Mouse (Mus musculus): ENCODE results near the gene Slc39a5. TPM values are rescaled to one million over a fixed set of nuclear protein-coding genes. Genes with fewer than 3 reads are reported as not detected.
A peak's percentile ranks its signal among the peaks of the same experiment; 100 is the strongest.

Slc39a5 gene
- polyA plus RNA-seq, 1 experiment from 2014 or later, result 0.21 TPM

DNA sequence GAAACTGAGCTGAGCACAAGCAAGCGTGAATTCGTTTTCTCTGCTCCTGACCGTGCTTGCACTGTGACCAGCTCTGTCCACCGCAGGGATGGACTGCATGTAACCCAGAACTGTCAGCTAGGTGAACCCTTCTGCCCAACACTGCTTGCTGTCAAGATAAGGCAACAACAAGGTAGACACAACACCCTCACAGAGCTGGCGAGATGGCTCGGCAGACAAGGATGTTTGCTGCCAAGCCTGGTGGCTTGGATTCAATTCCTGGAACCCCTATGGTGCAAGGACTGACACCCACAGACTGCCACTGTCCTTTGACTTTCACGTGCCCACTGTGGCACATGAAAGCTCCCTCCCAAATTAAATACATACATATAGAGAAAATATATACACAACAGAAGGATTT lies 2.9 kb upstream of the Slc39a5 start:
- no peak for DNase-seq (ENCODE audit: low spot score)
- H3K27ac ChIP-seq, result no peak overlapping the region
- no peaks in the 10 kb centered on the region for H3K27me3 ChIP-seq (ENCODE audit: low read depth, poor library complexity, severe bottlenecking)
- H3K4me1 ChIP-seq, result peaks cover 27% of the 10 kb centered on the region
- H3K4me3 ChIP-seq, result no peak overlapping the region
- 92% methylated on average over 7 of the region's 7 CpGs for WGBS
- peaks cover 45% of the 10 kb centered on the region for H3K36me3 ChIP-seq
- no peaks in the 10 kb centered on the region for H3K9me3 ChIP-seq (replicated peaks)

DNA sequence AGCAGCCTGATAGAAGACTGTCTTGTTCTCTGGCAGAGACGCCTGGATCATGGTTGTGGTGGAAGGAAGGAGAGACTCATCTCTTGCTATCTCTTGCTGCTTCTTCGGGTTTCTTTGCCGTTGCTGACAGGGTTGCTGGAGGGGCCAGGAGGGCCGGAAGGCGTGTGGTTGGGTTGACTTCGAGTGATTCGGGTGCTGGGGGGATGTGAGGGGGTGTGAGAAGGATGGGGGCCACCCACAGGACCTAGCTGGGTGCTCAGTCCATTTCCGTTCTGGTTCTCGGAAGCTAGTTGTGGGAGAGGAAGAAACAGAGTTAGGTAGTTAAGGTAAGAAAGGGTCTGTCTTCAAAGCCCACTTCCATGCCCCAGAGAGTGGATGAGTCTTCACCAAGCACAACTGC lies 609 bp upstream of the Slc39a5 start:
- H3K27me3 ChIP-seq (ENCODE audit: low read depth, poor library complexity, severe bottlenecking), result no peaks in the 10 kb centered on the region
- WGBS, result 81% methylated on average over 9 of the region's 9 CpGs
- peaks cover 20% of the 10 kb centered on the region for H3K4me1 ChIP-seq
- H3K9me3 ChIP-seq (replicated peaks), result no peaks in the 10 kb centered on the region
- no peak for DNase-seq (ENCODE audit: low spot score)
- no peak overlapping the region for H3K4me3 ChIP-seq
- H3K27ac ChIP-seq, result no peak overlapping the region
- peaks cover 44% of the 10 kb centered on the region for H3K36me3 ChIP-seq

- H3K36me3 ChIP-seq, result peaks cover 44% of the 10 kb centered on the region
- H3K4me1 ChIP-seq, result peaks cover 24% of the 10 kb centered on the region
- H3K4me3 ChIP-seq, result no peak overlapping the region
- 23% methylated on average over 5 of the region's 5 CpGs for WGBS
- no peaks in the 10 kb centered on the region for H3K27me3 ChIP-seq (ENCODE audit: low read depth, poor library complexity, severe bottlenecking)
- DNase-seq (ENCODE audit: low spot score), result no peak
- H3K27ac ChIP-seq, result no peak overlapping the region
- no peaks in the 10 kb centered on the region for H3K9me3 ChIP-seq (replicated peaks)
Observed at GRCm38 (mm10) chr10:128400338-128400737, 691 bp downstream of the Slc39a5 start.

DNA sequence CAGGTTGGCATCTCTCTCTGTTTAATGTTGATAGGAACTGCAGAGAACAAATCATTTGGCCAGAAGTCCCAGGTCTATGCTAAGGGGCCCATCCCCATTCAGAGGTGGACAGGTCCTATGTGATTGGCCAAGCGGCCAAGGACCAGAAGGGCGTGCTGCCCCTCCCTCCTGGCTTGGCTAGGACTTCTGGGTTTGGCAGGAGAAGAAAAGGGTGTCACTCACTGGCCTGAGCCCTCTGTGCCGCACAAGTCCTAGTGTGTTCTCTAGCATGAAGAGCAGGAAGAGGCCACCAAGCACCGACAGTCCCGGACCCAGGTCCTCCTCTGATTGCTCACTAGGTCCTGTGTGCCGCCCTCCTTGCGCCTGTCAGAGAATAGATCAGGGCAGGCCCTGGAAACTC lies 3.6 kb downstream of the Slc39a5 start:
- Histone ChIP-seq H3K27me3 (ENCODE audit: low read depth, poor library complexity, severe bottlenecking) (no peaks in the 10 kb centered on the region), H3K27ac (no peak overlapping the region), H3K4me3 (0 out of 2 replicates have a peak overlapping the region, but pooled peaks have one; percentile 18), H3K4me1 (peaks cover 38% of the 10 kb centered on the region), H3K36me3 (peaks cover 65% of the 10 kb centered on the region), H3K9me3 (replicated peaks) (no peaks in the 10 kb centered on the region)
- WGBS, result 62% methylated on average over 7 of the region's 7 CpGs
- DNase-seq (ENCODE audit: low spot score), result no peak

- H3K4me1 ChIP-seq, result peaks cover 38% of the 10 kb centered on the region
- no peak overlapping the region for H3K27ac ChIP-seq
- H3K4me3 ChIP-seq, result no peak overlapping the region
- H3K27me3 ChIP-seq (ENCODE audit: low read depth, poor library complexity, severe bottlenecking), result no peaks in the 10 kb centered on the region
- DNase-seq (ENCODE audit: low spot score), result no peak
- no peaks in the 10 kb centered on the region for H3K9me3 ChIP-seq (replicated peaks)
- peaks cover 71% of the 10 kb centered on the region for H3K36me3 ChIP-seq
- 71% methylated on average over 10 of the region's 10 CpGs for WGBS
Observed at GRCm38 (mm10) chr10:128396716-128397264, 4.2 kb downstream of the Slc39a5 start.

GRCm38 (mm10) chr10:128396017-128396673 lies 4.9 kb downstream of the Slc39a5 start:
- Histone ChIP-seq H3K27ac (no peak overlapping the region), H3K9me3 (replicated peaks) (no peaks in the 10 kb centered on the region), H3K36me3 (peaks cover 71% of the 10 kb centered on the region), H3K27me3 (ENCODE audit: low read depth, poor library complexity, severe bottlenecking) (no peaks in the 10 kb centered on the region), H3K4me3 (no peak overlapping the region), H3K4me1 (peaks cover 35% of the 10 kb centered on the region)
- 71% methylated on average over 11 of the region's 11 CpGs for WGBS
- DNase-seq (ENCODE audit: low spot score), result no peak

GRCm38 (mm10) chr10:128391850-128392249 lies 9.2 kb downstream of the Slc39a5 start:
- DNase-seq (ENCODE audit: low spot score), result no peak
- H3K36me3 ChIP-seq, result peaks cover 100% of the 10 kb centered on the region
- no peaks in the 10 kb centered on the region for H3K9me3 ChIP-seq (replicated peaks)
- no peak overlapping the region for H3K4me3 ChIP-seq
- WGBS, result 89% methylated on average over 6 of the region's 6 CpGs
- H3K27ac ChIP-seq, result no peak overlapping the region
- H3K27me3 ChIP-seq (ENCODE audit: low read depth, poor library complexity, severe bottlenecking), result no peaks in the 10 kb centered on the region
- peaks cover 18% of the 10 kb centered on the region for H3K4me1 ChIP-seq

GRCm38 (mm10) chr10:128390366-128390765 lies 10.7 kb downstream of the Slc39a5 start:
- Histone ChIP-seq H3K36me3 (peaks cover 100% of the 10 kb centered on the region), H3K27ac (no peak overlapping the region), H3K4me1 (peaks cover 14% of the 10 kb centered on the region), H3K27me3 (ENCODE audit: low read depth, poor library complexity, severe bottlenecking) (no peaks in the 10 kb centered on the region), H3K4me3 (no peak overlapping the region), H3K9me3 (replicated peaks) (no peaks in the 10 kb centered on the region)
- 93% methylated on average over 12 of the region's 12 CpGs for WGBS
- no peak for DNase-seq (ENCODE audit: low spot score)

DNA sequence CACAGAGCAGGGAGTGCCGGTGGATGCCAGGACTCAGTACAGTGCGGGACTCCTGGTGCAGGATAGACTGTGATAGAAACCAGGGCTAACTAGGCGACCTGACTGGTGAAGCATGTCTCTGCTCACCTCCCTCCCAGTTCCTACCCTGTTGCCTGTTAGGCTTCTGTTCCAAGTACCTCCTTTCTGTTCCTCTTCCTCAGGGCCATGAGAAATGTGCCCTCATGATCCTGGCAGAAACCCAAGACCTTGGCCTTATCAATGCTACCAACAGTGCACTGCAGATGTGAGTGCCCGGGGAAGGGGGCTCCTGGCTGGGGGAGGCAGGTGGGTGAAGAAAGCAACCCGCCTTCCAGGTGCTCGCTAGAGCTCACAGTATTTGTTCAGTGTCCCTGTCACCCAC lies 11.5 kb downstream of the Slc39a5 start:
- H3K36me3 ChIP-seq, result peaks cover 100% of the 10 kb centered on the region
- no peak overlapping the region for H3K4me3 ChIP-seq
- H3K4me1 ChIP-seq, result peaks cover 7% of the 10 kb centered on the region; the same call in 1 of the 2 replicates
- no peaks in the 10 kb centered on the region for H3K27me3 ChIP-seq (ENCODE audit: low read depth, poor library complexity, severe bottlenecking)
- H3K27ac ChIP-seq, result no peak overlapping the region
- DNase-seq (ENCODE audit: low spot score), result no peak
- no peaks in the 10 kb centered on the region for H3K9me3 ChIP-seq (replicated peaks)
- WGBS, result 93% methylated on average over 6 of the region's 6 CpGs

DNA sequence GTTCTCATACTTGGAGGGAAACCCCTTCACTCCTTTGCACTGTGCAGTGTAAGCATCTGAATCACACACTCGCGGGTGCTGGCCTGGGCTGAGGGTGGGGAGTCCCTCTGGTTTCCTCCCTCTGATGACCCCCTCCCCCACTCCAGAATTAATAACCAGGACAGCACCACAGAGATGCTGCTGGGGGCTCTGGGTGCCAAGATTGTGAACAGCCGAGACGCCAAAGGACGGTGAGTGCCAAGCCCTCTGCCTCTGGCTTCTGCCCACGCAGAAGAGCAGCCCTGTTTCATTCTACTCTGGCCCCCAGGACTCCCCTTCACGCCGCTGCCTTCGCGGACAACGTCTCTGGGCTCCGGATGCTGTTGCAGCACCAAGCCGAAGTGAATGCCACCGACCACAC lies 12.1 kb downstream of the Slc39a5 start:
- DNase-seq (ENCODE audit: low spot score), result no peak
- H3K27ac ChIP-seq, result no peak overlapping the region
- peaks cover 100% of the 10 kb centered on the region for H3K36me3 ChIP-seq
- H3K4me3 ChIP-seq, result no peak overlapping the region
- WGBS, result 93% methylated on average over 14 of the region's 14 CpGs
- H3K4me1 ChIP-seq, result peaks cover under 1% of the 10 kb centered on the region; the same call in 1 of the 2 replicates
- H3K27me3 ChIP-seq (ENCODE audit: low read depth, poor library complexity, severe bottlenecking), result no peaks in the 10 kb centered on the region
- H3K9me3 ChIP-seq (replicated peaks), result no peaks in the 10 kb centered on the region

DNA sequence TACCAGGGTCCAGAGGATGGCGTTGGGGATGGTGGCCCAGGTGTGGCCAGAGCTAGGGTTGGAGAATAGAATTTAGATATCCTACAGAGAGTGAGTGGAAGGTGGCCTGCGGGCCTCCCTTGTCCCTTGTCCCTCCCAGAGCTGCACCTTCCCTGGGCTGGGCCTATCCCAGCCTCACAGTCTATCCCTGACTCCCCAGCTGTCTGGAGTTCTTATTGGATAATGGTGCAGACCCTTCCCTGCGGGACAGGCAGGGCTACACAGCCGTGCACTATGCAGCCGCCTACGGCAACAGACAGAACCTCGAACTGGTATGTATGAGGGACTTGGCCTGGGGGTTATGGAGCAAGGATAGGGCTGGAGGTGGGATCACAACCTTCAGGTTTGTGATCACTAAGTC lies 15.1 kb downstream of the Slc39a5 start:
- Histone ChIP-seq H3K27me3 (ENCODE audit: low read depth, poor library complexity, severe bottlenecking) (no peaks in the 10 kb centered on the region), H3K4me1 (no peaks in the 10 kb centered on the region), H3K36me3 (peaks cover 100% of the 10 kb centered on the region), H3K4me3 (no peak overlapping the region), H3K27ac (no peak overlapping the region), H3K9me3 (replicated peaks) (no peaks in the 10 kb centered on the region)
- 95% methylated on average over 7 of the region's 7 CpGs for WGBS
- peak; percentile 31 for DNase-seq (ENCODE audit: low spot score)

GRCm38 (mm10) chr10:128382482-128382881 lies 18.5 kb downstream of the Slc39a5 start:
- no peaks in the 10 kb centered on the region for H3K27me3 ChIP-seq (ENCODE audit: low read depth, poor library complexity, severe bottlenecking)
- H3K4me1 ChIP-seq, result peaks cover 20% of the 10 kb centered on the region
- WGBS, result 85% methylated on average over 8 of the region's 8 CpGs
- DNase-seq (ENCODE audit: low spot score), result no peak
- no peak overlapping the region for H3K27ac ChIP-seq
- H3K36me3 ChIP-seq, result peaks cover 96% of the 10 kb centered on the region
- no peaks in the 10 kb centered on the region for H3K9me3 ChIP-seq (replicated peaks)
- no peak overlapping the region for H3K4me3 ChIP-seq

GRCm38 (mm10) chr10:128380565-128380964 lies 20.5 kb downstream of the Slc39a5 start:
- WGBS, result 88% methylated on average over 5 of the region's 5 CpGs
- Histone ChIP-seq H3K27ac (no peak overlapping the region), H3K4me1 (peaks cover 27% of the 10 kb centered on the region), H3K4me3 (no peak overlapping the region), H3K9me3 (replicated peaks) (no peaks in the 10 kb centered on the region), H3K36me3 (peaks cover 84% of the 10 kb centered on the region), H3K27me3 (ENCODE audit: low read depth, poor library complexity, severe bottlenecking) (no peaks in the 10 kb centered on the region)
- DNase-seq (ENCODE audit: low spot score), result no peak
